Mouse (Mus musculus) layer of hippocampus, adult 9-11 months (tissue): ENCODE measurements at regions not wholly inside any gene's neighbourhood (a gene's known extent, or its start where the extent isn't known, plus 50 kb on each side); places are given as distances from the start of the nearest gene placed in this dataset.

Experiments
- DNase-seq: peaks from one replicate; pipeline ENCODE4 v3.0.0; 2022

GRCm38 (mm10) chr15:25305801-25306200, 107.8 kb downstream of the Basp1 start:
- no peak for DNase-seq

- no peak for DNase-seq
Observed at GRCm38 (mm10) chr15:25303379-25303778, 110.2 kb downstream of the Basp1 start.

- no peak for DNase-seq
Observed at GRCm38 (mm10) chr15:25302671-25303294, 110.8 kb downstream of the Basp1 start.

- no peak for DNase-seq
Observed at GRCm38 (mm10) chr15:25301810-25302209, 111.8 kb downstream of the Basp1 start.

GRCm38 (mm10) chr15:25297278-25297677, 116.3 kb downstream of the Basp1 start:
- no peak for DNase-seq

GRCm38 (mm10) chr15:25296714-25297113, 116.8 kb downstream of the Basp1 start:
- DNase-seq = no peak

GRCm38 (mm10) chr15:25295753-25296152, 117.8 kb downstream of the Basp1 start:
- no peak for DNase-seq

GRCm38 (mm10) chr15:25291231-25291691, 122.3 kb downstream of the Basp1 start:
- DNase-seq = peak; percentile 66

GRCm38 (mm10) chr15:25287850-25288249, 125.7 kb downstream of the Basp1 start:
- no peak for DNase-seq

- DNase-seq = no peak
Observed at GRCm38 (mm10) chr15:25284354-25285199, 129.0 kb downstream of the Basp1 start.

- DNase-seq = no peak
Observed at GRCm38 (mm10) chr15:25283713-25284112, 129.9 kb downstream of the Basp1 start.

- DNase-seq = peak; percentile 30
Observed at GRCm38 (mm10) chr15:25282346-25282745, 131.2 kb downstream of the Basp1 start.

- no peak for DNase-seq
Observed at GRCm38 (mm10) chr15:25281942-25282341, 131.6 kb downstream of the Basp1 start.

- no peak for DNase-seq
Observed at GRCm38 (mm10) chr15:25278317-25279156, 135.0 kb downstream of the Basp1 start.

GRCm38 (mm10) chr15:25276227-25276626, 137.3 kb downstream of the Basp1 start:
- DNase-seq = no peak

GRCm38 (mm10) chr15:25271886-25272285, 141.7 kb downstream of the Basp1 start:
- DNase-seq = no peak

- no peak for DNase-seq
Observed at GRCm38 (mm10) chr15:25270349-25270748, 143.2 kb downstream of the Basp1 start.

- peak; percentile 71 for DNase-seq
Observed at GRCm38 (mm10) chr15:25269345-25269996, 144.1 kb downstream of the Basp1 start.

GRCm38 (mm10) chr15:25268436-25268835, 145.1 kb downstream of the Basp1 start:
- DNase-seq = no peak

GRCm38 (mm10) chr15:25267509-25267908, 146.1 kb downstream of the Basp1 start:
- no peak for DNase-seq

- no peak for DNase-seq
Observed at GRCm38 (mm10) chr15:25252648-25253567, 160.7 kb downstream of the Basp1 start.

GRCm38 (mm10) chr15:25245631-25246030, 167.9 kb downstream of the Basp1 start:
- no peak for DNase-seq
